Mouse (Mus musculus) midbrain, postnatal 0 days (tissue): Measurements from ENCODE around the gene Opa3. TPM values are rescaled to one million over a fixed set of nuclear protein-coding genes. Genes with fewer than 3 reads are reported as not detected.

ENCODE experiments used
- ATAC-seq: fragments of 200-750 bp; cut with Nextera tagmentation; 2 replicates; pipeline ENCODE4 v1.8.0; 2017; ENCODE audit warnings: moderate number of reproducible peaks, mild to moderate bottlenecking, moderate TSS enrichment, moderate library complexity; ENCODE audit not compliant: low FRiP score
- DNase-seq: peaks from one replicate; pipeline ENCODE4 v3.0.0-alpha.2; 2015; ENCODE audit warnings: low spot score
- H3K27ac ChIP-seq: fragments of 300-500 bp; sonication (generic); 2 replicates; pipeline ENCODE4 v1.5.1; 2014; ENCODE audit warnings: low read depth, mild to moderate bottlenecking, low read length, mixed read lengths
- H3K27me3 ChIP-seq: fragments of 300-500 bp; sonication (generic); 2 replicates; pipeline ENCODE4 v1.6.1; 2014; ENCODE audit warnings: low read length, control low read depth, mixed read lengths; ENCODE audit not compliant: insufficient read depth
- H3K36me3 ChIP-seq: fragments of 300-500 bp; sonication (generic); 2 replicates; pipeline ENCODE4 v1.6.1; 2014; ENCODE audit warnings: low read length, control low read depth, mixed read lengths; ENCODE audit not compliant: insufficient read depth
- H3K4me1 ChIP-seq: fragments of 300-500 bp; sonication (generic); 2 replicates; pipeline ENCODE4 v1.6.1; 2014; ENCODE audit warnings: mild to moderate bottlenecking, control low read depth, antibody characterized with exemption, low read length, mixed read lengths; ENCODE audit not compliant: insufficient read depth
- H3K4me2 ChIP-seq: fragments of 300-500 bp; sonication (generic); 2 replicates; pipeline ENCODE4 v1.6.1; 2014; ENCODE audit warnings: low read depth, mild to moderate bottlenecking, low read length, mixed read lengths; ENCODE audit not compliant: poor library complexity, severe bottlenecking
- H3K4me3 ChIP-seq: fragments of 300-500 bp; sonication (generic); 2 replicates; pipeline ENCODE4 v1.5.1; 2014; ENCODE audit warnings: low read depth, mild to moderate bottlenecking, low read length, moderate library complexity
- H3K9ac ChIP-seq: fragments of 300-500 bp; sonication (generic); replicated peaks from 2 replicates; pipeline ENCODE4 v1.6.1; 2014; ENCODE audit warnings: mild to moderate bottlenecking, low read length, moderate library complexity, mixed read lengths; ENCODE audit not compliant: poor library complexity, severe bottlenecking
- H3K9me3 ChIP-seq: fragments of 300-500 bp; sonication (generic); 2 replicates; pipeline ENCODE4 v1.6.1; 2016; ENCODE audit warnings: low read length, control low read depth
- CTCF ChIP-seq: IDR thresholded peaks from 2 replicates; pipeline ENCODE4 v1.5.1; 2016; ENCODE audit warnings: antibody characterized with exemption, mild to moderate bottlenecking
- WGBS: fragments of 180-500 bp; shearing (Covaris S2); extraction: QIAGEN DNeasy Blood & Tissue Kit; methylation state at CpG from one replicate; pipeline ENCODE4 v1.1.7; 2014; 5-methylcytosine and 5-hydroxymethylcytosine counted together
- microRNA counts: library from miRNA; unstranded; fragments of <30 nt; microRNA quantifications from one replicate; lab custom pipeline; 2015
- microRNA-seq: library from miRNA; unstranded; fragments of <30 nt; microRNA quantifications from one replicate; pipeline ENCODE4, GENCODE M21; 2016; ENCODE audit warnings: borderline number of aligned reads
- polyA plus RNA-seq: library from polyadenylated mRNA; unstranded; fragments of >200 nt; fragmentation: Nextera tagmentation; extraction: Ambion mirVana; gene quantifications from 2 replicates; pipeline ENCODE4 v1.2.1, GENCODE M21; 2015
- total RNA-seq: library from RNA; depleted of rRNA; stranded (reverse); fragments of >200 nt; gene quantifications from 2 replicates; pipeline ENCODE4 v1.2.3, GENCODE M21; 2014; rRNA removed

Gene Opa3
- total and polyA plus RNA-seq, 2 experiments from 2014 or later = 33.9 to 34.8 TPM

GRCm38 (mm10) chr7:19304501-19305412 lies 76.6 kb downstream of the Opa3 start:
- H3K4me2 ChIP-seq = peak overlapping the region; percentile 46
- peaks cover 29% of the 10 kb centered on the region for H3K27me3 ChIP-seq
- 2% methylated on average over 48 of the region's 48 CpGs for WGBS
- DNase-seq (no peak), ATAC-seq (no peak)
- no peak for TF ChIP-seq CTCF
- no peak overlapping the region for H3K27ac ChIP-seq
- peaks cover 10% of the 10 kb centered on the region; the same call in 1 of the 2 replicates for H3K4me1 ChIP-seq
- peak overlapping the region; percentile 31 for H3K4me3 ChIP-seq
- H3K9ac ChIP-seq = peak overlapping the region; percentile 5; the same call in 1 of the 2 replicates
- no peaks in the 10 kb centered on the region for H3K36me3 ChIP-seq
- no peaks in the 10 kb centered on the region for H3K9me3 ChIP-seq

GRCm38 (mm10) chr7:19305413-19305735 lies 77.2 kb downstream of the Opa3 start:
- no peak overlapping the region for H3K9ac ChIP-seq
- no peak overlapping the region for H3K27ac ChIP-seq
- H3K4me2 ChIP-seq = peak overlapping the region; percentile 46; the same call in 1 of the 2 replicates
- no peak for DNase-seq
- H3K9me3 ChIP-seq = no peaks in the 10 kb centered on the region
- peaks cover 9% of the 10 kb centered on the region; the same call in 1 of the 2 replicates for H3K4me1 ChIP-seq
- 14% methylated on average over 6 of the region's 6 CpGs for WGBS
- no peak overlapping the region; the same call in 1 of the 2 replicates for H3K4me3 ChIP-seq
- H3K36me3 ChIP-seq = no peaks in the 10 kb centered on the region
- no peak for TF ChIP-seq CTCF
- H3K27me3 ChIP-seq = peaks cover 29% of the 10 kb centered on the region
- no peak for ATAC-seq

MicroRNAs within 50 kb of the gene (microRNA counts, 519-probe panel; counts per million panel counts)
- microRNA mmu-miR-330 (lab: Ali Mortazavi, UCI) = 1,396 counts per million, percentile 61 among the panel's probes with 10 or more counts

Small RNAs within 50 kb of the gene (microRNA-seq; reads per million reads assigned to microRNA genes)
- gene Mir330 = 975 reads per million, percentile 74 among the genes with 10 or more reads in this experiment

Other genes with a start within 250 kb of the Opa3 start
- gene Nanos2, start 240.9 kb upstream of the Opa3 start, total RNA-seq = 1.7 and 3.7 TPM in 2 replicates
- gene Nanos2, start 240.9 kb upstream of the Opa3 start, polyA plus RNA-seq = 0.59 and 1.3 TPM in 2 replicates
- 16.0 and 21.2 TPM in 2 replicates for gene Mypop, start 237.1 kb upstream of the Opa3 start, total RNA-seq
- 4.7 and 5.0 TPM in 2 replicates for gene Mypop, start 237.1 kb upstream of the Opa3 start, polyA plus RNA-seq
- 115 and 133 TPM in 2 replicates for gene Irf2bp1, start 224.3 kb upstream of the Opa3 start, total RNA-seq
- gene Irf2bp1, start 224.3 kb upstream of the Opa3 start, polyA plus RNA-seq = 25.6 and 26.1 TPM in 2 replicates
- gene Foxa3, start 204.8 kb upstream of the Opa3 start, total RNA-seq = not detected in 2 replicates
- not detected in 2 replicates for gene Foxa3, start 204.8 kb upstream of the Opa3 start, polyA plus RNA-seq
- 73.5 and 74.2 TPM in 2 replicates for gene Sympk, start 204.0 kb upstream of the Opa3 start, total RNA-seq
- 19.5 and 19.7 TPM in 2 replicates for gene Sympk, start 204.0 kb upstream of the Opa3 start, polyA plus RNA-seq
- gene Rsph6a, start 173.6 kb upstream of the Opa3 start, total RNA-seq = not detected in 2 replicates
- gene Rsph6a, start 173.6 kb upstream of the Opa3 start, polyA plus RNA-seq = 0.57 and 0.75 TPM in 2 replicates
- 134 and 136 TPM in 2 replicates for gene Dmwd, start 152.1 kb upstream of the Opa3 start, total RNA-seq
- 33.1 and 35.4 TPM in 2 replicates for gene Dmwd, start 152.1 kb upstream of the Opa3 start, polyA plus RNA-seq
- 12.3 and 32.1 TPM in 2 replicates for gene Dmpk, start 144.5 kb upstream of the Opa3 start, total RNA-seq
- 4.0 and 5.1 TPM in 2 replicates for gene Dmpk, start 144.5 kb upstream of the Opa3 start, polyA plus RNA-seq
- 5.4 and 8.2 TPM in 2 replicates for gene Six5, start 133.7 kb upstream of the Opa3 start, total RNA-seq
- gene Six5, start 133.7 kb upstream of the Opa3 start, polyA plus RNA-seq = 1.2 and 1.4 TPM in 2 replicates
- gene Gm4969, start 110.0 kb upstream of the Opa3 start, total RNA-seq = 9.4 and 9.6 TPM in 2 replicates
- 12.7 and 12.9 TPM in 2 replicates for gene Gm4969, start 110.0 kb upstream of the Opa3 start, polyA plus RNA-seq
- gene Fbxo46, start 108.5 kb upstream of the Opa3 start, total RNA-seq = 19.8 and 20.6 TPM in 2 replicates
- gene Fbxo46, start 108.5 kb upstream of the Opa3 start, polyA plus RNA-seq = 9.9 and 11.6 TPM in 2 replicates
- 17.3 and 17.8 TPM in 2 replicates for gene Qpctl, start 79.0 kb upstream of the Opa3 start, total RNA-seq
- gene Qpctl, start 79.0 kb upstream of the Opa3 start, polyA plus RNA-seq = 30.2 and 32.5 TPM in 2 replicates
- gene Snrpd2, start 78.6 kb upstream of the Opa3 start, total RNA-seq = 31.4 and 36.7 TPM in 2 replicates
- 115 and 116 TPM in 2 replicates for gene Snrpd2, start 78.6 kb upstream of the Opa3 start, polyA plus RNA-seq
- 2.3 and 7.4 TPM in 2 replicates for gene Gipr, start 62.2 kb upstream of the Opa3 start, total RNA-seq
- gene Gipr, start 62.2 kb upstream of the Opa3 start, polyA plus RNA-seq = 1.7 and 2.3 TPM in 2 replicates
- 83.7 and 89.0 TPM in 2 replicates for gene Eml2, start 51.9 kb upstream of the Opa3 start, total RNA-seq
- gene Eml2, start 51.9 kb upstream of the Opa3 start, polyA plus RNA-seq = 13.1 and 13.4 TPM in 2 replicates
- gene Gpr4, start 15.8 kb upstream of the Opa3 start, total RNA-seq = 3.1 and 4.7 TPM in 2 replicates
- 6.1 and 6.2 TPM in 2 replicates for gene Gpr4, start 15.8 kb upstream of the Opa3 start, polyA plus RNA-seq
- 50.9 and 56.9 TPM in 2 replicates for gene Vasp, start 43.5 kb downstream of the Opa3 start, total RNA-seq
- gene Vasp, start 43.5 kb downstream of the Opa3 start, polyA plus RNA-seq = 31.4 and 32.3 TPM in 2 replicates
- 1.8 and 2.2 TPM in 2 replicates for gene Ppm1n, start 51.7 kb downstream of the Opa3 start, total RNA-seq
- 1.2 and 1.4 TPM in 2 replicates for gene Ppm1n, start 51.7 kb downstream of the Opa3 start, polyA plus RNA-seq
- gene Rtn2, start 54.3 kb downstream of the Opa3 start, total RNA-seq = 160 and 172 TPM in 2 replicates
- 104 and 107 TPM in 2 replicates for gene Rtn2, start 54.3 kb downstream of the Opa3 start, polyA plus RNA-seq
- gene Fosb, start 81.7 kb downstream of the Opa3 start, total RNA-seq = 0.38 and 0.66 TPM in 2 replicates
- gene Fosb, start 81.7 kb downstream of the Opa3 start, polyA plus RNA-seq = 0.10 and 0.11 TPM in 2 replicates
- gene Ercc1, start 116.4 kb downstream of the Opa3 start, total RNA-seq = 50.3 and 71.4 TPM in 2 replicates
- 67.7 and 71.0 TPM in 2 replicates for gene Ercc1, start 116.4 kb downstream of the Opa3 start, polyA plus RNA-seq
- 8.7 and 14.0 TPM in 2 replicates for gene Cd3eap, start 131.1 kb downstream of the Opa3 start, total RNA-seq
- gene Cd3eap, start 131.1 kb downstream of the Opa3 start, polyA plus RNA-seq = 21.5 and 21.6 TPM in 2 replicates
- gene Ppp1r13l, start 131.4 kb downstream of the Opa3 start, total RNA-seq = 0.52 and 1.0 TPM in 2 replicates
- 1.5 and 2.0 TPM in 2 replicates for gene Ppp1r13l, start 131.4 kb downstream of the Opa3 start, polyA plus RNA-seq
- gene Ercc2, start 153.7 kb downstream of the Opa3 start, total RNA-seq = 63.0 and 68.3 TPM in 2 replicates
- gene Ercc2, start 153.7 kb downstream of the Opa3 start, polyA plus RNA-seq = 22.9 and 26.6 TPM in 2 replicates
- gene Klc3, start 175.8 kb downstream of the Opa3 start, total RNA-seq = 1.2 and 1.9 TPM in 2 replicates
- gene Klc3, start 175.8 kb downstream of the Opa3 start, polyA plus RNA-seq = 1.2 and 1.4 TPM in 2 replicates
- gene Ckm, start 176.4 kb downstream of the Opa3 start, total RNA-seq = 0.38 and 8.2 TPM in 2 replicates
- gene Ckm, start 176.4 kb downstream of the Opa3 start, polyA plus RNA-seq = 0.21 and 0.25 TPM in 2 replicates
- gene Mark4, start 230.5 kb downstream of the Opa3 start, total RNA-seq = 58.1 and 68.9 TPM in 2 replicates
- 16.2 and 17.0 TPM in 2 replicates for gene Mark4, start 230.5 kb downstream of the Opa3 start, polyA plus RNA-seq
- 0.28 and 0.49 TPM in 2 replicates for gene Exoc3l2, start 235.0 kb downstream of the Opa3 start, total RNA-seq
- gene Exoc3l2, start 235.0 kb downstream of the Opa3 start, polyA plus RNA-seq = 1.5 and 1.6 TPM in 2 replicates